Mouse (Mus musculus) adrenal gland, postnatal 10 days (tissue): ENCODE measurements around the gene Sh3gl2. TPM values are rescaled to one million over a fixed set of nuclear protein-coding genes. Genes with fewer than 3 reads are reported as not detected.

Experiments used
- DNase-seq: peaks from one replicate; pipeline ENCODE4 v3.0.0; 2021; ENCODE audit warnings: mixed read lengths
- total RNA-seq, 2 experiments: library from RNA; stranded (reverse); gene quantifications; 2 replicates each; pipeline ENCODE4 v1.2.3; 2021

Sh3gl2 gene
- total RNA-seq, 2 experiments from 2014 or later, result 11.4 to 12.6 TPM

DNA sequence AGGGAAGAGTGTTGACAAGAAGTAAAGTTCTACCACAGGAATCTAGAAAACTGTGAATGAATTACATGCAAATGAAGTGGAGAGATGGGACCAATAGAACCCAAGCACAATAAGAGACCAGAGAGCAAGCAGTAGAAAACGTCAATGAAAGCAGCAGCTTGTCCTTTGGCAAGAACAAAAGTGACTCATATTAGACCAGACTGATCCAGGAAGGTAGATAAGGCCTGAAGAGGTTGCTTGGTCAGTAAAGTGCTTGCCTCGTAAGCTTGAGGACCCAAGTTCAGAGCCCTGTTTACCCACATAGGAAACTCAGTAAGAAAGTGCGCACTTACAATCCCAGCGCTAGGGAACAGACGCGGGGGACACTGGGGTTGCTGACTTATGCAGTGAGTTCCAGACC is 215.5 kb downstream of the Sh3gl2 start:
- no peak for DNase-seq

DNA sequence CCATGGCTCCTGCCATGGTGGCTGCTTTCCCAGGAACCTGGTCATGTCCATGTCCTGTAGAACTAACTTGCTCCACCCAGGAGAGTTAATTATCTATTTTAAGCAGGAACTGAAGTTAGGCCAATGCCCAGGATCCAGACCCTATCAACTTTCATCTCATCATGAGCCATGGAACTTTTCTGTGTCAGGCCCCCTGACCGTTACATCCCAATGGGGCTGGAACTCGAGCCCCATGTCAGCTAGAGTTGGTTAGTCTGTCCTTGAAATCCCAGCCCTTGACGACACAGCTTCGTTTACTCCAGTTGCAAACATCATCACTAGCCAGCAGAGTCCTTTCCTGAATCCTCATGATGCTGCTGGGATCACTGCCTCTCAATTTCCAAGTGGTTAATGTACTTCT is 221.3 kb downstream of the Sh3gl2 start:
- no peak for DNase-seq

DNA sequence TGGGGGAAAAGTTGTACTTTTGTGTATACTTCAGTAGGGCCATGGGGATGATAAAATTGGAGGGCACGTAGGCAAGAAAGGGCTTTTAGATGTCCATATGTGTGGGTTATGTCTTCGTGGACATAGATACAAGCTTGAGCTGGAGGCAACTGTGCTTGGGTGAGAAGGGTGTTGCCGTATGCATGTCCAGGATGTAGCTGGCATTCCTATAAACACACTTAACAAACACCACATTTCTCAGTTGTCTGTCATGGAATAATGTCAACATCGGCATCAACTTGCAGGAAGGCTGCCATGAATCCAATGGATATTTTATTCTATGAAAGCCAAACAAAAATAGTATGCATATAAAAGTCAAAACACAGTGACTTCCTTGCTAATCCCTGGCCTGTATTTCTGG is 227.9 kb downstream of the Sh3gl2 start:
- no peak for DNase-seq

DNA sequence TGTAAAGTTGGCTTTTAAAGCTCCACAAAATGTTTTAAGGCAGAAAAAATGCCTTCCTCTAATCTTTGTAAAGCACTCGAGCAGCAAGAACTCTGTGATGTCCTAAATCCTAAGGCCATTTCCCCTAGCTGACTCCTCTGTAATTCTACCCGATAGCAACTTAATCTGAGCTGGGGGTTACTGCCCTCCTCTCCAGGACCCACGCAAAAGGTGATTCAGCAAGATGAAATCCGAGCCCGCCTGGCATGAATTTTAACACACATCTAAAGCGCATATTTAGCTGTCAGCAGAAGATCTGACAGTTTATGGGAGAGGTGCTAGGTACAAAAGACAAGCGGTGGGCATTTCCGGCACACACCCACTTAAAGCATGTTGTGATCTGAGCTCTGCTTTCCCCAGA is 229.8 kb downstream of the Sh3gl2 start:
- DNase-seq, result no peak

DNA sequence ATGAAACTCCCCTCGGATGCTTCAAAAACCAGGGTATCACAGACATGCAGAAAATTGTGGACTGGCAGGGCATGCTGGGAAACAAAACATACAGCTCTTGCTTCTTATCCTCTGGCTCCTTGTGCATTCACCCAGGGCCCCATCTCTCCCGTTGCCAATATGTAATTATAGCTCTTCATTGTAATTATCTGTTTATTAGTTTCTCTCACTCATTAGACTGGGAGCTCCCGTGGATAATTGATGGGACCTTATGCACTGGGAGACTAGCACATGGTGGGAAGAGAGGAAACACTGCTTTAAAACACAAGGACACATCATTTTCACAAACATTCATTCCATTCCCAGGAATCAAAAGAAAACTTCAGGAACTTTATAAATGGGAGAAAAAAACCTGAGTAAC is 233.9 kb downstream of the Sh3gl2 start:
- DNase-seq, result no peak

DNA sequence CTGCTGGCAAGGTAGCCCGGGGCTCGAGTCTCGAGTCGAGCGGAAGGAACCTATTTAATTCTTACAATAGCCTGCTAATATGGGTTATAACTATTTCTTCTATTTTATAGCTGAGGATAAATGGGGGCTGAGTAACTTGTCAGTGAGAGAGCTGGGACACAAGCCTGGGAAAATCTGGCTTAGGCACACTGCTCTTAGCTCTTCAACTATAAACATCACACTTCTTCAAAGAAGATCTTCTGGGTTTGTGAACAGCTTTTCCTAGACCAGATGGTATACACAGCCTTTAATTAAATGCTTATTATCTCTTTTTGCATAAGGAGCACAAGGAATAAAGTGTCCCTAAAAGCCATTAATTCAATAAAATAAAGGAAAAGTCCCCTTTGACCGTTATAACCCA is 278.7 kb downstream of the Sh3gl2 start:
- DNase-seq, result no peak

DNA sequence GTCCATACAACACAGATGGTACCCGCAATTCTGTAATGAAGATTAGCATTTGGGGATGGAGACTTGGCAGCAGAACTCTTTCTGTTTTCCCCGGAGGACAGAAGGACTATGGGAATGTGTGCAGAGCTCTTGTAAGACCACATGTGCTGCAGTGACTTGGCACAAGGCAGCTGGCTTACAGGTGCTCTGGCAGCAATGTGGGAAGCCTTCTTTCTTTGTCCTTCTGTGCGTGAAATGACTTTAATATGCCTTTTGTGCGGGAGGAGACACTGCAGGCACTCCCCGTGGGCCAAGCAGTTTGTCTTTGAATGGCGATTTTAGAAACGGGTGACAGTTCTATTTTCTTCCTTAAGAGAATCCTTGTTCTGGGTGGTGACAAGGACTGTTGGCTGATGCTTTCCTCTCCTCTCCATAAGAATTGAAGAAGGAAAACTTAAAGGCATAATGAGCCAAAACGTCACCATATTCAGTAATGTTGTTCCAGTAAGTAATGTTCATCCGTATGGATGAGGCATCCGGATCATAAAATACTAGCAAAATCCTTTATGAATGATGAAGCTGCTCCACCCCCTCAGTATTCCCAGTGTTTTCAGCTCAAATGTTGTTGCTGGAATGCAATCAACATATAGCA is 281.5 kb downstream of the Sh3gl2 start:
- no peak for DNase-seq

DNA sequence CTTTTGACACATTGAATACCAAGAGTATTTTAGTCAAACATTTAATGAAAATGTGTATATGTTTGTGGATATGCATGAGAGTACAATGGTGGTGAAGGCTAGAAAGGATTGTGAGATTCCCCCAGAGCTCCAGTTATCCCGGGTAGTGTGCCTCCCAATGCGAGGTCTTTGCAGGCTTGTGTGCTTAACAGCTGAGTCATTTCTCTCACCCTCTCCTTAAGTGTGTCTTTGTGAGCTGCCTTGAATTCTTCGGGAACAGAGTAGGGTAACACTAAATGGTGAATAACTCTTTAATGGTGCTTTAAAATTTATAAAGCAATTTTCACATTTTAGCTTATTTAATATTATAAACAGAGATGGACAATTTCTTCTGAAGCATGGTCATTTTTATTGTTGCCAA is 300.8 kb downstream of the Sh3gl2 start:
- DNase-seq, result no peak

DNA sequence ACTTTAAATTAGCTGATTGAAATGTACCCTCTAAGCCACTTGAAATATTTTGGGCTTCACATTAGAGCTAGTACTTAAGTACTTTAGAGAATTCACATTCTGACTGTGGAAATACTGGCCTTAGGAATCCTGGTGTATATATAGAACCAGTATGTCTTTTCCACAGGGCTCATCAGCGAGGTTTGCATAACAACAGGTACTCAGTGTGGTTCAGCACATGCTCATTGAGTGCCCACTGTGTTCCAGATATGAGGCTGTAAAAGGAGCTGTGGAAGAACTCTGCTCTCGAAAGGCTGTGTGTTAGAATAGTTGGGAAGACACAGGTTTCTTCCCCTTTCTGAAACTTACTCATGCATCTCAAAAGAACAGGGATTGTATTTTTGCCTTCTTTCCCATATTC is 302.1 kb downstream of the Sh3gl2 start:
- DNase-seq, result no peak

DNA sequence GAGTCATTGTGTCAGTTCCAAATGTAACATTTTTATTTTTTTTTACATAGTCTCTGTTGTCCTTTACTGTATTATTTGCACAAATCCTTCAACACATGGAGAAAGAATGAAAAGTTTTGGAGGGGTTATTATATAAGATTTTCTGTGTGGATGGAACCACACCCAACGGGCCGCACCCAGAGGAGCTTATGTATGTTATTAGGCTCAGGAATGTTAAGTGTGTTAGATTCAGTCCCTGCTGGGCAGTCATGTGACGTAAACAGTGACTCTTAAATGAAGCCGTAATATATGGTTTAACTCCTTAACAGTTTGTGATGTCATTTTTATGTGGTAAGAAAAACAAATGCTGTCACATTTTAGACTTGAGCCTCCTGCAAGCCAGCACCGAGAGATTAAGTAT is 302.6 kb downstream of the Sh3gl2 start:
- DNase-seq, result no peak

DNA sequence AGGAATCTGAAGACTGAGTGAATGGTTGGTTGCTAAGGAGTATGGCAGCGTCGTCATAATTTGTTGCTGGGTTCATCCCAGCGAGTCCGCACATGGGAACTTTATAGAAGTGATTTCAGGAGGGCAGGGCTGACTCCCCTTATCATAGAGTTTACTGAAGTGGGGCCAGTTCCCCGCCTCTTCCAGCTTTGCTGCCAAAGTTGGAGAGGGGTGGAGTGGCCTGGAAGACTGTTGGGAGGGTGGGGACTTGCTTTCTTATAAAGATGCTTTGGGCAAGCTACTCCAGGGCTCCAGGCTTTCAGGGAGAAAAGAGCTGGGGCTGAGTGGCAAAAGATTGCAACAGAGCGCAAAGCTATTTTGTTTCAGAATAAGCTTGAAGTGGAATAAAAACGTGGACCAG is 308.4 kb downstream of the Sh3gl2 start:
- peak; percentile 20 for DNase-seq

DNA sequence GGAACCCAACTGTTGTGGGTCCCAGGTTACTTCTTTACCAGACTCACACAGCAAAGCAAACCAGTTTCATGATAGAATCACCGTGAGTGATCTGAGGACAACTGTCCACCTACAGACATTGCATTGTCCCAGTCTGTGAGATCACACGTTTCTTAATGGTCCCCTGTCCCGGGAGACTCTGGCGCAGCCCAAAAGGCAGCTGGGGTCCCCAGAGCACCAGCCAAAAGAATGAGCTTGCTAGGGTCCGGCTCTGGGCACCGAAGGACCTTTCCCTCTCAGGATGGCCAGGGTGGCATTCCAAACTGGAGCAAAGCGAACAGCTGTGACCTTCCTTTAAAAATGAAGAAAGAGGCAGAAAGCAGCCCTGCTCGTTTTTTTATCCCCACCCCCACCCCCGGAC is 308.9 kb downstream of the Sh3gl2 start, which contains the start of gene Adamtsl1:
Adamtsl1 (plus strand) TSS at position 381 of the 400 bp plus-strand sequence.
- DNase-seq, result no peak

DNA sequence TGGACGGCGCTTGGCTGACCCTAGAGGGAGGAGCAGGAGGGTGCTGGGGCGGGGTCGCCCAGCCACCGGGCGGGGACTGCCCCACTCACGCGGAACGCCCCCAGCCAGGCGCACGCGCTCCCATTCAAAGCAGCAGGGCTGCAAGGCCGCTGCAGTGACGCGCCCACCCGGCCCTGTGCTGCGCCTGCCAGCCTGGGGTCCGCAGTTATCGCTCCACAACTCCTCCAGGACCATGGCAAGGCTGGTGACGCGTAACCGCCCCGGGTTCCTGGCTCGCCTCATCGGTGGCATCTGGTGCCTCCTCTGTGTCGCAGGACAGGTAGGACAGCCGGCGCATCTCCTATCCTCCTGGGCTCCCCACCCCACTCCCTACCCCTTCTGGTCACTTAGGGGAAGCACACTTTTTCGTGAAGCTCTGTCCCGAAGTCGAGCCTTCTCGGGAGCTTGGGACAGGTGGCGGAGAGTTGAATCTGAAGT is 309.3 kb downstream of the Sh3gl2 start:
- DNase-seq, result peak; percentile 33

DNA sequence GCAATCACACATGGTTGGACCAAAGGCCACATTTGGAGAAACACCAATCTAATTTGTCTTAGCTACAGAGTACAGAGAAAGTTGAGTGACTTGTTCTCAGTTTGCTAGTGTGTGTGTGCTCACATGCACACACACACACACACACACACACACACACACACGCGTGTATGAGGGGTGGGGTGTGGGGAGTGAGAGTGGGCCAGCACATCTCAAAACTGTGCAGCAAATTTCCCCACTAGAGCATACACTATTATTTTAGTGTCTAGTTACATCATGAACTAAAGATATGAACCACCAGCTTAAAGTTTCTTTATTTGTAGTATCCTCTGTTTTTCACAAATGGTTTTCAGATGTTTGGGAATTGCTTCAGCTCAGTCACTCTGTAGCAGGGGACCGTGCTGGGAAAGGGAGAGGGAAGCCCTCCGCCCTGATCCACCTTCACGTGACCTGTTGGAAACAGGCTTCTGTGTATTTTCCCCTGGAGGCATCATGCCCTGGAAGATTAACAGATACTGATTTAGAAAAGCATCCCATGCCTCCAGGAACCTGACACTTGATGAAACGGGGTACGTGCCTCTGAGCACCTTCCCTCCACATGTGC is 322.1 kb downstream of the Sh3gl2 start:
- DNase-seq, result no peak

DNA sequence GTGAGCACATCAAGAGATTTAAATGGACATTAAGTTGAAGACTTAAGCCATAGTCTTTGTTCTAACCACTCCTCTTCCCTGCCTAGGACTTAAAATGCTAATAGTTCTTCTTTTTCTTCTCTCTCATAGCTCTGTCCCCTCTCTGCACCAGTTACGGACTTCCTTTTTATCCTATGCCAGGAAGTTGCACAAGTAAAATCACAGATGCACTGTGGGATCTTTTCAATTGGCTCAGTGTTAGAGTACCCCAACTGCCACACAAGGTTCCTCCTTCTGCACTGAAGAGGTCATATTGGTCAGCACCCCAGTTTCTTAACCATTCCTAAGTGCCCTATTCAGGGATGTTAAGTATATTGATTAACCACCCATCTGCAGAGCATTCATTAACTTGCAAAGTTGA is 324.9 kb downstream of the Sh3gl2 start:
- DNase-seq, result no peak

DNA sequence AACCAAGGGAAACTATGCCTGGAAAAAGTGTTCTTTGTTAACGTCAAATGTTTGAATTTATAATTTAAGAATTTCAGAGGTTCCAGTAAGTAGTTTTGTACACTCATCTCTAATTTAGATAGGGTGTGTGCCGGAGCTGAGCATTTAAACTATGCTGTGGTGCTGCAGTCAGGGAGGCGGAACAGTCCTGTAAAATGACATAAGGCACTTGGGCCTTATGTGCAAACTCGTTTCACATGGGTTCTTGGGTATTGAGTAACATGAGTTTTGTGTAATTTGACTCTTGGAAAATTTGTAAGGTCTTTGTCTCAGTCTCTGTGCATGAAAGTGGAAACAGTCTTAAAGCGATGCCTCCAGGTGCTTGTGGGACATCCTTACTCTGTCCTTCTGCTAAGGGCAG is 334.8 kb downstream of the Sh3gl2 start:
- no peak for DNase-seq

DNA sequence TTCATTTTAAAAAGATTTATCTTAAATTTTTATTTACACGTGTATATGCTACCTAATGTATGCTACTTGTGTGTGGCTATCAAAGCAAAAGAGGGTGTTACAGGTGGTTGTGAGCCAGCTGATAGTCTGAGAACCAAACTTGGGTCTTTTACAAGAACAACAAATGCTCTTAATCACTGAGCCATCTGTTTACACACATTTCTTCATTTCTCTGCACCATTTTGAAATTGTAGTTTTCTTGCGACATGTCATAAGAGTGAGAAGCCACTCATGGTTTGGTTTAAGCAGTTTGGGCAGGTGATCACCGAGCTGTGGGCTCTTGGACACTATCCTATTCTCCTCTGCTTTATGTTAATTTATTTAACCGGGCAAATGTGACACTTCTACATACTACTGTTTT is 338.3 kb downstream of the Sh3gl2 start:
- no peak for DNase-seq

DNA sequence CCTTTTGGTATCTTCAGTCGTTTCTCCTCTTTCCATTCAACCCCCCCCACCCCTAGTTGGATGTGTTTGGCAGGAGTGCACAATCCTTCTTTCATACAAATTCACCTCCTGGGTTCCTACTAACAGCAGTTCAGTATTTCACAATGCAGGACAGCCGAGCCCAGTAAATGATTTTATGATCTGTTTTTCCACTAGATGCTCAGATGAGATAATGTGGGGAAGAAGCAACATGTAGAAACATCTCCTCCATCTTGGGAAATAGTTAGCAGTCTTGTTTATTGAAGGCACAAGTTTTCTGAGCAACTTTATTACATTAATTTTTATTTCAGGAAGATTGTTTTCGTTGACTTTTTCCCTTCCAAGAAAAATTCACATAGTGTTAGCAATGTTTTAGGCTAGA is 349.8 kb downstream of the Sh3gl2 start:
- DNase-seq, result no peak

DNA sequence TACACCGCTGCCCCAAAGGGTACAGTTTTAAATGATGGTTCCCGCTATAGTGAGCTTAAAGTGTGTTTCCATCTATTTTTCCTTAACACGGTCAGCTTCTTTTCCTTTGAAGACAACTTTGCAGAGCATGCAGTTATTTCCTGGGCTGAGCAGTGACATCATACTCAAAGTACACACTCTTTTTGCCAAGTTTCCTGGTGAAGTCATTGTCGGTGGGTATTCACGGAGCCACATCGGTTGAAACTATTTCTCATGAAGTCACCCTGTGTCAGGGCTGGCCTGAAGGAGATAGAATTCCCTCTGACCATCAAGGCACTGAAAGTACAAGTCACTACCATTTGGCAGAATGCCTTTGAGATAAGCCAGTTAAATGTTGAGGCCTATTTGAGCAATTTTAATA is 354.8 kb downstream of the Sh3gl2 start:
- no peak for DNase-seq

DNA sequence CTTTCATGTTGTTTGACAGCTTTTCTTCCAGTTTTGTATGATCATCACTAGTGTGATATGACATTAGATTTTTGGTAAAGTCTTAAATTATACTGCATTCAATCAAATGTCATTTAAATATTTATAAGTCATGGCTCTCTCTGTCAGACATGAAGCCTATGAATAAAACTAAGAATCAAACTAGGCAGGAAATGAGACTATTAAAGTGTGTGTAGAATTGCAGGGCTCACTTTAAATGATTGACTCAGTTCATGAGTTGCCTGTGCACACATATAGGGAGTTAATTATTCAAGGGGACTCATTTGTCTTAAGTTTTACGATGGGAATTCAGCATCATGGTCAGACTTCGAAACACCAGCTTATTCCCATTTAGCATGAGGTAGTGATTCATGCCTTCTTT is 380.5 kb downstream of the Sh3gl2 start:
- DNase-seq, result no peak

DNA sequence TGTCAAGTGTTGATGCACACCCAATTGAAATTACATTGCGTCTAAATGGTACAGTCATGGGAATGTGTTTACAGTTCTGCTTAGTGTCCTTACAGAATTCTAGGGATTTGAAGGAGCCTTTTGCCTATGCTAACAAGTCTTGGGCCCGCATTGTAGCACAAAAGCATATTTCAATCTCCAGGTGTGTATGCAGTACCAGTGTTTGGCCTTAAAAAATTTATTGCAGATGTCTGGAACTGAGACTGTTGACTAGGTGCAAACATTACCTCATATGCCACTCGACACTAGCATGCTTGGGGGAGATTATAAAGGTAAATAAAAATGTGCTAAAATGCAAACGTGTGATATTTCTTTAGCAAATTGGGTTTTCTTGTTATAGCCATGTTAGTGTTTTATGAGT is 384.0 kb downstream of the Sh3gl2 start:
- DNase-seq, result no peak

DNA sequence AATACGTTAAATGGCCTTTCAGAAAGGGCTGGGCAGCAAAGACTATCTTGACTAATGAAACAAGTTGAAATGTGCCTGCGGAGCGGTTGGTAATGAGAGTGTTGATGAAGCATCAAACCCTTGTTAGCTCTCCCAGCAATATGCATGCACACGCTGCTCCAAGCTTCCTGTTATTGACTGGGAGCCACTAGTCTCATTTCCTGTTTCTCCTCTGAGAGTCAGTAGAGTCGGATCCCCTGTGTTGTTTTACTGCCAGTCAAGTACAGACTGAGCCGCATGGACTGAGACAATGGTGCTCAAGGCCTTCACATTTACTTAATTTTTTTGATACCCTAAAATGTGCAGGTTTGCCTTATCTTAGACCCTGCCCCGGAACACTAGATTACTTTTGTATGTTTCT is 386.1 kb downstream of the Sh3gl2 start:
- DNase-seq, result no peak

DNA sequence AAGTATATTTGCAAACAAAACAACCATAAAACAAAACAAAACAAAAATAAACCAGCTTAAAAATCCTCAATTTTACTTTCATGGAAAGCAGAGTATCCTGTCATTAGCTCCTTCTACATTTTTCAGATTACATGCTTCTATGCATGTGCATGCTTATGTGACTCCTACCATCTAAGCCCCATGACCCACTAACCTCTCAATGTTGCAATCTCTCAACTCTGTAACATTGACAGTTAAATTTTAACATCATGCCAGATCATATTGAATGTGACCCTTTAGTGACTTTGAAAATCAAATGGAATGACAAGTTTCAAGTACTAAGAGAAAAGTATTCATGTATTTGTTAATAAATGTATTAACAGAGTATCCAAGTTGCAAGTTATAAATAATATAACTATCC is 389.2 kb downstream of the Sh3gl2 start:
- DNase-seq, result no peak

DNA sequence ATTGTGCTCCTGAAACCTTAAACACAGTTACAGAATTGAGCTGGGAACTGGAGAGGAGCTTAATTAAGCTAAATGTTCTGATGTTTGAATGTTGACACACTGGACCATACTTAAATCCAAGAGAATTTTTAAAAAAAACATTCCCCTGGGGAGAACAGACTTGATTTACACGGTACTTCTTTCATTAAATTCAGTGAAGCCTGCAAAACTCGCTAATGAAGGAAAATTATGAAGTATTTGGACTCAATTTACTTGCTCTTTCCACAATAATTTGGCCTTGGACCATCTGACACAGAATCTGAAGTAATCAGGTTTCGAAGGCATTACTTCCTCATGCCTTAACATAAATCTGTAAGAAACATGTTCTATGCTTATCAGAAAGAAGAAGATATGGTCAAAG is 408.4 kb downstream of the Sh3gl2 start:
- DNase-seq, result no peak

DNA sequence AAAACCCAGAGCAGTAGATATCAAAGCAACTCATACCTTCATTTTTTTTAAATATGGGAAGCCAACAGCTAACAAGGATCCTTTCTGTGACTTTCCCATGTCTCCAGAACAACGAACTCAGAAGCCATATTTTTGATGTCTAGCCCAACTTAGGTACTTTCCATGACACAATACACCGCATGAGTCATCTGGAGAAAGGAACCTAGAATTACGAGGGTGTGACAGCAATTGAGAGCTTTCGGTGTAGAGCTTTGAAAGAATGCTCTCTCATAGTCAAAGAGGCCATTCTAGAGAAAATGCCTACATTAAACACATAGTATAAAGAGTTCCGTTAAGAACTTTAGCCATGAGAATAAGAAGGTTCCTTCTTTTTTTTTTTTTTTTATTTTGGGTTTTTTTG is 413.8 kb downstream of the Sh3gl2 start:
- no peak for DNase-seq
